Mouse (Mus musculus): ENCODE results near the gene Slc10a4. TPM values are rescaled to one million over a fixed set of nuclear protein-coding genes. Genes with fewer than 3 reads are reported as not detected.
A peak's percentile ranks its signal among the peaks of the same experiment; 100 is the strongest.

The Slc10a4 gene
- polyA plus RNA-seq (2015; fragmentation: Nextera tagmentation; extraction: Ambion mirVana): 1.0 and 1.1 TPM in 2 replicates

- Histone ChIP-seq H3K9me3 (no peaks in the 10 kb centered on the region), H3K4me1 (peaks cover 10% of the 10 kb centered on the region), H3K27ac (no peak within 1 kb of the TSS), H3K4me3 (peak within 1 kb of the TSS; percentile 39), H3K36me3 (no peaks in the 10 kb centered on the region), H3K9ac (no peak within 1 kb of the TSS; the same call in 1 of the 2 replicates), H3K27me3 (peaks cover 42% of the 10 kb centered on the region), H3K4me2 (peak within 1 kb of the TSS; percentile 81)
- peak; percentile 81 for ATAC-seq (ENCODE audit: borderline replicate concordance, extremely low read depth, low FRiP score, low TSS enrichment)
- WGBS: 6% methylated on average over 65 of the region's 65 CpGs
These were observed at the start of gene Slc10a4 for GRCm38 (mm10) chr5:73006784-73007581. Slc10a4 (plus strand) TSS chr5:73006883.

DNA sequence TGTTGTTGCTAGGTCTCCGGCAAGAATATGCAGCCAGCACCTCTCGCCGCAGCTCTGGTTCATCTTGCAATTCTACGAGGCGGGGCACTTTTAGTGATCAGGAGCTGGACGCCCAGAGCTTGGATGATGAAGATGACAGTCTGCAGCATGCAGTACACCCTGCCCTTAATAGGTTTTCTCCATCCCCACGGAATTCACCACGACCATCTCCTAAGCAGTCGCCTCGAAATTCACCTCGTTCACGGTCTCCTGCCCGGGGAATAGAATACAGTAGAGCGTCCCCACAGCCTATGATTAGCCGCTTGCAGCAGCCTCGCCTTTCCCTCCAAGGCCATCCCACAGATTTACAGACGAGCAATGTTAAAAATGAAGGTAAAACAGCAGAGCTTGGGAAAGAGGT is 49.4 kb upstream of the Slc10a4 start:
- Histone ChIP-seq H3K4me3 (no peak overlapping the region), H3K9me3 (no peaks in the 10 kb centered on the region), H3K27ac (no peak overlapping the region), H3K4me1 (no peaks in the 10 kb centered on the region), H3K27me3 (no peaks in the 10 kb centered on the region), H3K9ac (no peak overlapping the region), H3K36me3 (peaks cover 13% of the 10 kb centered on the region), H3K4me2 (no peak overlapping the region)
- WGBS: 89% methylated on average over 17 of the region's 17 CpGs
- no peak for ATAC-seq (ENCODE audit: borderline replicate concordance, extremely low read depth, low FRiP score, low TSS enrichment)

GRCm38 (mm10) chr5:72960096-72960495 is 46.6 kb upstream of the Slc10a4 start:
- Histone ChIP-seq H3K4me2 (no peak overlapping the region), H3K27me3 (no peaks in the 10 kb centered on the region), H3K9ac (no peak overlapping the region), H3K9me3 (no peaks in the 10 kb centered on the region), H3K4me3 (no peak overlapping the region), H3K4me1 (no peaks in the 10 kb centered on the region), H3K27ac (no peak overlapping the region), H3K36me3 (peaks cover 16% of the 10 kb centered on the region)
- 62% methylated on average over 6 of the region's 6 CpGs for WGBS
- ATAC-seq (ENCODE audit: borderline replicate concordance, extremely low read depth, low FRiP score, low TSS enrichment): no peak

- no peak overlapping the region for H3K4me2 ChIP-seq
- peaks cover 19% of the 10 kb centered on the region for H3K36me3 ChIP-seq
- H3K4me1 ChIP-seq: no peaks in the 10 kb centered on the region
- no peaks in the 10 kb centered on the region for H3K9me3 ChIP-seq
- no peak for ATAC-seq (ENCODE audit: borderline replicate concordance, extremely low read depth, low FRiP score, low TSS enrichment)
- H3K27me3 ChIP-seq: no peaks in the 10 kb centered on the region
- H3K9ac ChIP-seq: no peak overlapping the region
- WGBS: 75% methylated on average over 3 of the region's 3 CpGs
- no peak overlapping the region for H3K4me3 ChIP-seq
- no peak overlapping the region for H3K27ac ChIP-seq
These were observed 41.0 kb upstream of the Slc10a4 start for GRCm38 (mm10) chr5:72965706-72966105.

DNA sequence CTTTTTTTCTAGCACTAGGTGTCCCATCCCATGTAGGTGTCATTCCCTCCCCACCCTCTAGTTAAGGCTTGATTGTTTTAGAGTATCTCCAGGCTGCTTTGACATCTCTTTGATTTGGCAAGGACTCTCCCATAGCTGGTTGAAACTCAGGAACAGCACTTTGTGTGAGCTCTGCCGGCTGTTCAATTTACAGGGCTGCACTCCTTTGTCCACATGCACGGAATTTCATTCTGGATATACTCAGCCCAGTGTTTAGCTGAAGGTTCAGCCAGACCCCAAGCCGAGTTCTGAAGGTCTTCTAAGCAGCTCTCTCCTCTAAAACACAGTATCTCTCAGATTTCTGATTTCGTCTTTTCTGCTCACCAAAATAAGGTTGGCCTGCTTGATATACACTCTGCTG is 34.2 kb upstream of the Slc10a4 start:
- Histone ChIP-seq H3K4me1 (no peaks in the 10 kb centered on the region), H3K9me3 (no peaks in the 10 kb centered on the region), H3K4me2 (no peak overlapping the region), H3K27ac (no peak overlapping the region), H3K27me3 (no peaks in the 10 kb centered on the region), H3K4me3 (no peak overlapping the region), H3K36me3 (peaks cover 30% of the 10 kb centered on the region), H3K9ac (no peak overlapping the region)
- WGBS: 72% methylated on average over 4 of the region's 4 CpGs
- no peak for ATAC-seq (ENCODE audit: borderline replicate concordance, extremely low read depth, low FRiP score, low TSS enrichment)

GRCm38 (mm10) chr5:72972934-72973333 is 33.7 kb upstream of the Slc10a4 start:
- H3K27ac ChIP-seq: no peak overlapping the region
- H3K9ac ChIP-seq: no peak overlapping the region
- peaks cover 30% of the 10 kb centered on the region for H3K36me3 ChIP-seq
- no peak overlapping the region for H3K4me3 ChIP-seq
- ATAC-seq (ENCODE audit: borderline replicate concordance, extremely low read depth, low FRiP score, low TSS enrichment): no peak
- H3K4me2 ChIP-seq: no peak overlapping the region
- no peaks in the 10 kb centered on the region for H3K9me3 ChIP-seq
- WGBS: 67% methylated on average over 5 of the region's 5 CpGs
- H3K4me1 ChIP-seq: no peaks in the 10 kb centered on the region
- no peaks in the 10 kb centered on the region for H3K27me3 ChIP-seq

DNA sequence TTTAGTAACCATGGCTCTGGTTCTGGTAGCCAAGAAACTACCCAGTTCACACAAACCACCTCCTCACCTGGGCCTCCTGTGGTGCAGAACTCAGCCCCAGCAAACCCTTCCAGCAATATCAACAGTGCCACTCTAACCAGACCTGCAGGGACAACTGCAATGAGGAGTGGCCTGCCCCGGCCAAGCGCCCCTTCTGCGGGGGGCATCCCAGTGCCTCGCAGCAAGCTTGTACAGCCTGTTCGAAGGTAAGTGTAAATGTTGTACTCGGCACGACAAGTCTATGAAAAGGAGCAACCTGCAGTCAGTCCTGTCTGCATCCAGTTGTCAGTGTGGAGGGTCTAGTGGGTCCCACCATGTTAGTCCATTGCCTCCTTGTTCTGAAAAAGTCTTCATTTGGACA is 32.1 kb upstream of the Slc10a4 start, which contains the start of gene Gm10135:
Gene Gm10135 (minus strand): TSS at position 101 of the 400 bp plus-strand sequence.
- no peak within 1 kb of the TSS for H3K4me2 ChIP-seq
- no peak within 1 kb of the TSS for H3K4me3 ChIP-seq
- no peaks in the 10 kb centered on the region for H3K27me3 ChIP-seq
- no peaks in the 10 kb centered on the region for H3K4me1 ChIP-seq
- WGBS: 97% methylated on average over 7 of the region's 7 CpGs
- no peak for ATAC-seq (ENCODE audit: borderline replicate concordance, extremely low read depth, low FRiP score, low TSS enrichment)
- no peak within 1 kb of the TSS for H3K9ac ChIP-seq
- no peaks in the 10 kb centered on the region for H3K9me3 ChIP-seq
- H3K36me3 ChIP-seq: peaks cover 28% of the 10 kb centered on the region
- H3K27ac ChIP-seq: no peak within 1 kb of the TSS

DNA sequence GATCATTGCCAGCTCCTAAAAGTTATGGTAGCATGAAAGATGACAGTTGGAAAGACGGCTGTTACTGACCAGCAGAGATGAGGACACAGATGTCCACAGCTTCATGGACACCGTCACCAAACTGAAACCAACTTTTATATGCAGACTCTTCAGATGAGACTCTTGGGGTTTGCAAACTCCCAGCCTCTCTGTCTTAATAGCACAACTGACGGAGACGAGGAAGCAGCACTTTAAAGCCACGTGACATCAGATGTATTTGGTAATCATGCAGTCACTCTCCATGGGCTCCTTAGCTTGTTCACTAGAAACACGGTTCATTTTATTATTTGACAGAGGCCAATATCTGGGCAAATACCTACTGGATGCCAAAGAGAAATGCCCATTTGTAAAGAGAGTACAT is 30.7 kb upstream of the Slc10a4 start:
- no peak overlapping the region for H3K4me3 ChIP-seq
- no peaks in the 10 kb centered on the region for H3K9me3 ChIP-seq
- H3K27ac ChIP-seq: no peak overlapping the region
- H3K4me2 ChIP-seq: no peak overlapping the region
- ATAC-seq (ENCODE audit: borderline replicate concordance, extremely low read depth, low FRiP score, low TSS enrichment): no peak
- H3K27me3 ChIP-seq: no peaks in the 10 kb centered on the region
- no peak overlapping the region for H3K9ac ChIP-seq
- no peaks in the 10 kb centered on the region for H3K4me1 ChIP-seq
- peaks cover 34% of the 10 kb centered on the region for H3K36me3 ChIP-seq
- 89% methylated on average over 6 of the region's 6 CpGs for WGBS

GRCm38 (mm10) chr5:72976539-72976938 is 30.1 kb upstream of the Slc10a4 start:
- H3K27ac ChIP-seq: no peak overlapping the region
- ATAC-seq (ENCODE audit: borderline replicate concordance, extremely low read depth, low FRiP score, low TSS enrichment): no peak
- H3K9ac ChIP-seq: no peak overlapping the region
- WGBS: 77% methylated on average over 4 of the region's 4 CpGs
- H3K4me2 ChIP-seq: no peak overlapping the region
- H3K36me3 ChIP-seq: peaks cover 34% of the 10 kb centered on the region
- no peaks in the 10 kb centered on the region for H3K27me3 ChIP-seq
- H3K9me3 ChIP-seq: no peaks in the 10 kb centered on the region
- H3K4me1 ChIP-seq: no peaks in the 10 kb centered on the region
- no peak overlapping the region for H3K4me3 ChIP-seq

GRCm38 (mm10) chr5:72984091-72984490 is 22.6 kb upstream of the Slc10a4 start:
- Histone ChIP-seq H3K27me3 (no peaks in the 10 kb centered on the region), H3K4me2 (no peak overlapping the region), H3K9ac (no peak overlapping the region), H3K27ac (no peak overlapping the region), H3K4me1 (no peaks in the 10 kb centered on the region), H3K36me3 (peaks cover 9% of the 10 kb centered on the region; the same call in 1 of the 2 replicates), H3K4me3 (no peak overlapping the region), H3K9me3 (no peaks in the 10 kb centered on the region)
- no peak for ATAC-seq (ENCODE audit: borderline replicate concordance, extremely low read depth, low FRiP score, low TSS enrichment)
- 5% methylated on average over 2 of the region's 2 CpGs for WGBS

- Histone ChIP-seq H3K27ac (no peak overlapping the region), H3K4me2 (no peak overlapping the region), H3K4me1 (no peaks in the 10 kb centered on the region), H3K9ac (no peak overlapping the region), H3K27me3 (no peaks in the 10 kb centered on the region), H3K36me3 (no peaks in the 10 kb centered on the region), H3K4me3 (no peak overlapping the region), H3K9me3 (no peaks in the 10 kb centered on the region)
- 84% methylated on average over 7 of the region's 7 CpGs for WGBS
- ATAC-seq (ENCODE audit: borderline replicate concordance, extremely low read depth, low FRiP score, low TSS enrichment): no peak
These were observed 18.9 kb upstream of the Slc10a4 start for GRCm38 (mm10) chr5:72987786-72988185.

DNA sequence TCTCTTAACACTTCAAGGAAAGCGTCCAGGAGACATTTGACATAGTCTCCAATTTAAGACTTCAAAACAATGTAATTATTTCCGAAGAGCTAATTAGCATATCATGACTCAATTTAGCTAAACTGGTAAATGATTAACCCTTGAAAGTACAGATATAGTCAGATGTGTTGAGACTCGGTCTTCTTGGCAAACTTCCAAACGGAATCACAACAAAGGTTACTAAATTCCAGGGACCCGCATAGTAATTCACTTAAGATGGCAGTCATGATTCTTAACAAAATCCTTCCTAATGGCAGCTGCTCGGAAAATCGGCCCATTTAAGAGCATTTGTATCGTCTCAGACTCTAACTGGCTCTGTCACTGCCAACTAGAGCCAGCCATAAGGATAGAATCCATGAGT is 16.9 kb upstream of the Slc10a4 start:
- Histone ChIP-seq H3K9ac (no peak overlapping the region), H3K4me1 (no peaks in the 10 kb centered on the region), H3K36me3 (no peaks in the 10 kb centered on the region), H3K4me2 (no peak overlapping the region), H3K4me3 (no peak overlapping the region), H3K27me3 (no peaks in the 10 kb centered on the region), H3K27ac (no peak overlapping the region), H3K9me3 (no peaks in the 10 kb centered on the region)
- ATAC-seq (ENCODE audit: borderline replicate concordance, extremely low read depth, low FRiP score, low TSS enrichment): no peak
- 59% methylated on average over 8 of the region's 8 CpGs for WGBS

Data from lung, embryonic 15.5 days (tissue).